Mouse (Mus musculus) heart, postnatal 0 days (tissue): Measurements from ENCODE around the gene Fmnl1.

Experiments
- CTCF ChIP-seq: IDR thresholded peaks from 2 replicates; pipeline ENCODE4 v1.5.1; 2016; ENCODE audit warnings: antibody characterized with exemption, control low read depth, low read depth
- EP300 ChIP-seq: IDR thresholded peaks from 2 replicates; pipeline ENCODE4 v1.6.1; 2016; ENCODE audit warnings: antibody characterized with exemption, low read depth

DNA sequence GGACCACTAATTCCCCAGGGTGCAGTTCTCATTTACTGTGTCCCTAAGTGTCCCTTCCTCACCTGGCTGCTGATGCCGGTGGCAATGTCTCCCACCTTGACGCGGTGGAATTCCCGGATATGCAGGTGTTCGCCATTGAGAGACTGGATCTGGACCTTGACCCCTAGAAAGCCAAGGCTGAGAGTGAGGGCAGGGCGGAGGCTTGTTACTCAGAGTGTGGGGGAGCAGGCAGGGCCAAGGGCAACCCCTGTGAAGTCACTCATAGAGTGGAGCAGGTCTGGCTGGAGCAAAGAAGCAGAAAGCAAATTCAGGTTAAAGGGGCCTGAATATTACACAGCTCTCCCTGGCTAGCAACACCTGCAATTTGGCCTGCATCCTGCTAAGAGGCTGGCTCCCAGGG lies 50.5 kb downstream of the Fmnl1 start:
- TF ChIP-seq EP300 = no peak
- TF ChIP-seq CTCF = no peak
